Mouse (Mus musculus): Measurements from ENCODE around the gene Zdhhc11.
"Not testable (repeated sequence)": the region's sequence is repeated elsewhere in the genome, so short reads cannot be mapped to it uniquely, and the experiment has no call there.

The Zdhhc11 gene

DNA sequence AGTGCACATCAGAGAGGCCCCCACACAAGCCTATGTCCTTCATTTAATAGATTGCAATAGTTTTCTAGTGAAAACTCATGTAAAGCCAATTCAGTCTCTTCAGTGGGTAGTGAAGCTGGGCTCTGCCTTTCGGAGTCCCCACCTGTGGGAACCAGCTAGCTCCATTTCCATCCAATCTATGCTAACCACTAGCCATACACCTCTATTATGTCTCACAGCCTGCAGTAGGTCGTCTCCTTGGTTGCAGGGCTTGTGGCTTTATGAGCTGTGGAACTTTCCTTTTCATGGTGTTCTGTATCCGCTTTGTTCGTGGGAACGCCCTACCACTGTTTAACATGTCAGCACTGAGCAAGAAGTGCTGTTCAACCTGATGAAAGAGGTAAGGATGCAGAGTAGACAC lies at the start of gene Zdhhc11:
Gene Zdhhc11 (plus strand): TSS at position 301 of the 400 bp plus-strand sequence.
- no peak for DNase-seq

DNA sequence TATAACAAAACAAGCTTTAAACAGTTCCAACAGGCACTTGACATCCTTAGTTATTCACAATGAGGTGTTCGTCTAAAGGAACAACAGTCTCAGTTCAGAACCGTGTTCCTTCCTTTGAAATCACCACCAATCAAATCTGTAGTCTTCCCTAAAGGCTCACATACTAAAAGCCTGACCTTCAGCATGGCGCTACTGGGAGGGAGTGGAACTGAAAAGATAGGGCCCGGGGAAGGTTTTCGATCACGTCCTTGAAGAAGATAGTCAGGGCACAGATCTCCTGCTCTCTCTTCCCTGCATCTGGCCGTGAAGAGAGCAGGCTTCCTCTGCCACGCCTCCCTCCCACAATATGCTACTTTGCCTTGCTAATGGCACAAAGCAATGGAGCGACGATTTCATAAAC lies 31.4 kb upstream of the Zdhhc11 start:
- DNase-seq: no peak

DNA sequence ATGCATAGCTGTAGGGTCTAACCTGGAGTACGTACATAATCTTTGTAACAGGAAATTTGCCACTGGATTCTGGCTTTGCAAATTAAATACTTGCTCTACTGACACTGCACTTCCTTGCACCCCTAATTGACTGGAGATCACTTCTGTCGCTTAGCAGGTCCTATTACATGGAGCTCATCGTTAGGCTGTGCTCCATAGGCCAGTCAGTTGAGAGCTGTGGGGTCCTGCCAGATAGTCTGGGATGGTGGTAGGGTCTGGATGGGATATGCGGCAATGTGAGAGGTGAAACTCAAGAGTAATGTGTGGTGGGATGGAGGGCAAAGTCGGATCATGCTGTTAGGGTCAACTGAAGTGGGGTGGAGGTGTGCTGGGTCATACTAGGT lies 26.7 kb upstream of the Zdhhc11 start:
- no peak for DNase-seq

DNA sequence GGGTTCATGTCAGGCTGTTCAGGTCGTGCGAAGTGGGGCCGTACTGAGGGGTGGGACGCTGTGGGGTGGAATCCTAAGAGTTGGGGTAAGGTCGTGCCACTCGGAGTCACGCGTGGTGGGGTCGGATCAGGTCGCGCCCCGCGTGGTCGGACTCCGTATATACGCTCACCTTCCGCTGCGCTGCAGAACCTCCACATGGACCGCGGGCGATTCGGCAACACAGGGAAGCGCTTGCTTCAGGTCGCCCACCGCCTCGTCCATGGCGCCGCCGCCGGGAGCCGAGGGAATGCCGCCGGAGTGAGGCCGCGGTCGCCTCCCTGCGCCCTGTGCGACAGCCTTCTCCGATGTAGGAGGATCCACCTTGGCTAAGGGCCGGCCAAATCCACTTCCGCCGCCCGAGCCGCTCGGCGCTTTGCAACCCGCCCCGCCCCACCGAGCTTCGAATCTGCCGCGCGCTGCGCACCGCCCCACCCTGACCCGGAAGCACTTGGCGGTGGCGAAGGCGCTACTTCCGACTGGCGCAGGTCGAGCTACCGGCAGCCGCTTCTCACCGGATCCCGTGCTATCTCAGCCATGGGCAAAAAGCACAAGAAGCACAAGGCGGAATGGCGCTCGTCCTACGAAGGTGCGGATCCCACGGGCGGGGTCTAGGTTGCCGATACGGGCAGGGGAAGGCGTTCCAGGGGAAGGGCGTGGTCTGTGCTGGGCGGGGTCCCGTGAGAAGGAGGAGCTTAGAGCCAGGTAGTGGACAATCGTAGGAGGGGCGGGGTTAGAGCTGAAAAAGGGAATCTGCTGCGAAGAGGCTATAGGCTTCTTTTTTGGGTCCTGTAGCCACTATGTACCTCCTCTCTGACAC lies 26.1 kb upstream of the Zdhhc11 start, which contains the start of the genes Trip13 and Brd9:
Gene Trip13 (minus strand): TSS at position 464 of the 856 bp plus-strand sequence.
Gene Brd9 (plus strand): TSS at position 491 of the 856 bp plus-strand sequence.
- DNase-seq: peak; percentile 90

DNA sequence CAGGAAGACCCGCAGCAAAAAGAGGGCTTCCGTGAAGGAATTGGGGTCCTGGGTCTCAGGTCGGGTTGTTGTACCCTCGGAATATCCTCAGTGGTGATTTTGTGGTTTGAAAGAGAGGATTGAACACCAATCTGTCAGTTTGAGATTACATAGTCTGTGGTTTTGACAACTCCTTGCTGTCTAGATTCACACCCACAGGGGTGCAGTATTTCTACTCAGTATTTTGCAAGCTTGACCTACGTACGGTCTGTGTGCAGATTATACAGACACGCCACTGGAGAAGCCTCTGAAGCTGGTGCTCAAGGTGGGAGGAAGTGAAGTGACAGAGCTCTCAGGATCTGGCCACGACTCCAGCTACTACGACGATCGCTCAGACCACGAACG lies 25.5 kb upstream of the Zdhhc11 start:
- DNase-seq: no peak

DNA sequence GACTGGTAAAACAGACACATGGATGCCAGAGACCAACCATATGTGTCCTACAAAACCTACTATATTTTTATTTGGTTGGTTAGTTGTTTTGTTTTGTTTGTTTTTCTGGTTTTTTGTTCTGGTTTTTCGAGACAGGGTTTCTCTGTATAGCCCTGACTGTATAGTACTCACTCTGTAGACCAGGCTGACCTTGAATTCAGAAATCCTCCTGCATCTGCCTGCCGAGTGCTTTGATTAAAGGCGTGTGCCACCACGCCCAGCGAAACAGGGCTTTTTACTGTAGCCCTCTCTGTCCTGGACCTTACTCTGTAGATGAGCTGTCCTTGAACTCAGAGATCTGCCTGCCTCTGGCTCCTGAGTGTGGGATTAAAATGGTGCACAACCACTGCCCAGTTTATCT lies 24.6 kb upstream of the Zdhhc11 start:
- no peak for DNase-seq

DNA sequence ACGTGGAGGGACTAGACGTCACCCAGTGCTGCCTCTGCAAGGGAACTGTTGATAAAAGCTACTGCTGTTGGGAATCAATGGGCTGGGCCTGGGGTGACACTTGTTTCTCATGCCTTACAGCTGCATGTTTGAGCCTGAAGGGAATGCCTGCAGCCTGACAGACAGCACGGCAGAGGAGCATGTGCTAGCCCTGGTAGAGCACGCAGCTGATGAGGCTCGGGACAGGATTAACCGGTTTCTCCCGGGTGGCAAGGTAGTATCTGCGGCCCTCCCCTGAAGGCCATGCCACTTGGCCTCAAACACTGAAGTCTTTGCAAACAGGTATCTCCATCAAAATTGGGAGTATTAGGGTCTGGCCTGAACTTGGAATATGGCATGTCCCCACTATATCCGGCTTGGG lies 19.0 kb upstream of the Zdhhc11 start:
- no peak for DNase-seq

DNA sequence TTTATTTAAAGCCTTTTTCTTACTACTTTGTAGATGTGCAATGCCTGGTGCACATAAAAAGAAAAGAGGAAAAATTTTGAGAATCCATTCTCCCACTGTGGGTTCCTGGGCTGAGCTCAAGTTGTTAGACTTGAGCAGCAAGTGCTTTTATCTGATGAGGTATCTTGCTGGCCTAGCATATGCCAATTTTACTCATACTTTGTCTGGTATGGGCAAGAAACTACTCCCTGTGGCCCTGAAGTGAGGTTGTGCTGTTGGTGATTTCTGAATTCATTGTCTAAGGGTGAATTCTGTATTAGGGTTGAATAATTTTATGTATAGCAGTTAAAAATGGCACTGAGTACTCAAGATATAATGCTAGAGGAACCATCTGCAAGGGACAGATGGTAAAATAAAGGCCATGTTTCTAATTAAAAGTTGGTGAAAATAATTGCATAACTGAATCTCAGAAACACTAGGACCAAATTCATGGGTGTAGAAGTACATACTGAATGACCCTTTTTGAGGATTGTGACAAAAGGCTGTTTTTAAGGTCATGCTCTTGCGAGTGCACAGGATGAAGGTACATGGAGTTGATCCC lies 10.0 kb upstream of the Zdhhc11 start:
- no peak for DNase-seq

DNA sequence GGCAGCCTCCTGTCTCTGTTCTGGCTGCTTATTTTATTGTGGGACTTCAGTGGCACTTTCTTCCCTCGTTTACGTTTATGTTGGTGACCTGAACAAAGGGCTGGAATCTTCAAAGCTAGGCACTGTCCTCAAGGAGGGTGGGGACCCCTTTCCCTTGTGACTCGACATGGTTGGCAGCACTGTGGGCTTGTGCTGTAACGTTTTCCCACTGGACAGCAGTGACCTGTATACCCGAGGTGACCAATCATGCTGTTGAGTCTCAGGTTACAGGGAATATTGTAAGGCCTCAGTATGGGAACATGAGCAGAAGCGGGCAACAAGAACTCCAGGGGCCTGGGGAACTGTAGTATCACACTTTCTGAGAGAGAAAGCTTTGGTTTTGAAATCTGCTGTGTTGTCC lies 9.0 kb upstream of the Zdhhc11 start:
- no peak for DNase-seq

DNA sequence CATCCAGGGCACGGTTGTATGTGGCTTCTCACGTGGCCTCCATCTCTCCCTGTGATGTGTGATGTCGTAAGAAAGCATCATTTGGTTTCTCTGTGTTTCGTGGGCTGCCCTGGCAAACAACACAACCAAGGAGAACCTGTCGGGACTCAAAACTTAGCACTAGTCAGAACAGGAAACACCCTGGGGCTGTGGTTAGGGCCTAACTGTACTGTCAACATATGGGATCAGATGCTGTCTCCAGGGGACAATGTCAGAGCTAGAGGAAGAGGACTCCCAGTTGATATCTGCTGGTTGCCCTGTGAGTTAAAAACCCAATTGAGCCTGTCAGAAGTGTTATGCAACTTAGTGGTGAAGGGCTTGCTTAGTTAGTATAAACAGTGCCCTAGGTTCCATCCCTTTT lies 8.1 kb upstream of the Zdhhc11 start:
- DNase-seq: no peak

DNA sequence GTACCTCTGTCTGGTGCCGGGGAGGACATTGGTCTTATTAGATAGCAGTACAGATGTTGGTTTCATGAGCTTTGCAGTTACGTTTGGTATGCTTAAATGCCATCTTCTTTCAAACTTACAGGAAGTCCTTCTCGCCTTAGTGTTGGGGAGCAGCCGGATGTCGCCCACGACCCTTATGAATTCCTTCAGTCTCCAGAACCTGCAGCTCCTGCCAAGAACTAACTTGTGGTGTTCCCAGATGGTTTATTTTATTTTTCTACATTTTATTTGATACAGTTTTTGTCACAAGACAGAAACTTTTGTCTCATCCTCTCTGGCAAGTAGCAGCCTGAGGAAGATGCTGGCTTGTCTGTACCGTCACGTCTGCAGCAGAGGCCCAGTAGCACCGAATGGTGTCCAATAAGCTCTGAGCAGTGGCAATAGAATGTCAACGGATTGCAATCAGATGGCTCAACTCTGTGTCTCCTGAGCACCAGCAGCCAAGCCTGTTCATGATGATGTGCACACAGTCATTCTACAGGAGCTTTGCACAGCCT lies 3.5 kb upstream of the Zdhhc11 start:
- DNase-seq: no peak

DNA sequence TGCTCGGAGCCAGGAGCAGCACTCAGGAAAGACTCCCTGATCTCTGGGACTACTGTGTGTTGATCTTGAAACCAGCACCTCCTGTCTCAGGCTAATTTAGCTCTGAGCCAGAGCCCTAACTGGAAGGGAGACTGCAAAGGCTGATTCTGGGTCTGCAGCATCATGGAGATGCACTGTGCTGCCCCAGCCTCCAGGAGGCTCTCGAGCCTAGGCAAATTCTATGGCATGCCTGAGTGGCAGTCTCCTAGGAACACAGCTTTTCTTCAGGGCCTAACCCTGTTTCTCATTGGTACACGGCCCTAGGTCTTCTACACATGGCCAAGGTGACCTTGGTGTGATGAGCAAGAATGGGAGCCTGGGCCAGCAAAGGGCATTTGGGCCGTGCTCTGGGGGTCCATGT lies 2.5 kb upstream of the Zdhhc11 start:
- DNase-seq: no peak

DNA sequence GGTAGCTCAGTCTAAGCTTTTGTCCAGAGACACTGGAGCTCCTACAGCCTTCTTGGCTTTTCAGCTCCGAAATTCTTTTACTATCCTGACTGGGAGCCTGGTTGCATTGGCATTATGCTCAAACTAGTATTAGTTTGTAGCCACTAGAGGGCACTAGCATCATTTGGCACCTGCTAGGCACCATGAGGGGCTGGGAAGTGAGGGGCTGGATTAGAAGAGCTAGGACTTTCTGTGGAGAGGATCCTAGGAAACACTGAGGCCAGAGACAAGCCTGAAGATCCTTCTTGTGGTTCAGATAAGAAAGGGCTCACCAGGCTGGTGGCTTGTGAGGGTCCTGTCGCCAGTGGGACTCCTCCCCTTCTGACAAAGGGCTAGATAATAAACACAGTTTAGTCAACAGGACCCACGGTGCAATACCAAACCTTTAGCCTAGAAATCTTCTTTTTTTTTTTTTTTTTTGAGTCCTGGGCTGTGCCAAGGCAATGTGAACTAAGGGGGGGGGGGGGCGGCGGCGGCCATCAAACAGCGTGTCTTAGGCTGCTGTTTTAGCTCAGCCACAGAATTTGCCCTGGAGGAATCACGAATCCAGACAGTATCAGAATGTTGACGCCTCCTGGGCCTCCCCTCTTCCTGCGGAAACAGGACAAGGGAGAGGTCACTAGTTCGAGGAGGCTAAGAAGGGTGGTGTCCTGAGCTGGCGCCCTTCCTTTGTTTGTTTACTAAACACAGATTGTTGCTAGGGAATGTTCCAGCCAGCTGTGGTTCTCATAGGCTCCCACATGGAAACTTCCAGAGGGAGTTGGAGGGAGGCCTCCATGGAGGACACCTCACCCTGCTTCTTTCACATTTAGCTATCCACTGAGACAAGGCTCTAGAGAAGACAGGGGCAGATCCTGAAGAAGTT lies 7.1 kb downstream of the Zdhhc11 start:
- peak; percentile 87 for DNase-seq

DNA sequence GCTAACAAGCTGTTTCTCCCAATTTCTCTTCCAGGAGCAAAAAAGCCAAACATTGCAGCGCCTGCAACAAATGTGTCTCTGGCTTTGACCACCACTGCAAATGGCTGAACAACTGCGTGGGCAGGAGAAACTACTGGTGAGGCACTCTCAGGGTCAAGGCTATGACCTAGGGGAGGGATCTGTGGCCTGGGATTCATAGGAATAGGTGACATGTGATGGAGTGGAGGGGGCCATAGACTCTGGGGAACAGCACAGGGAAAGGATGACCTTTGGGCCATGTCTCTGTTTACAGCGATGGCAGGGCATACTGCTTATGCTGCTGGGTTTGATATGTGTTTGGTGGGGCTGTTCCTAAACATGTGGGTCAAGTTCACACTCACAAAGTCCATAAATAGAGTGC lies 10.9 kb downstream of the Zdhhc11 start:
- no peak for DNase-seq

DNA sequence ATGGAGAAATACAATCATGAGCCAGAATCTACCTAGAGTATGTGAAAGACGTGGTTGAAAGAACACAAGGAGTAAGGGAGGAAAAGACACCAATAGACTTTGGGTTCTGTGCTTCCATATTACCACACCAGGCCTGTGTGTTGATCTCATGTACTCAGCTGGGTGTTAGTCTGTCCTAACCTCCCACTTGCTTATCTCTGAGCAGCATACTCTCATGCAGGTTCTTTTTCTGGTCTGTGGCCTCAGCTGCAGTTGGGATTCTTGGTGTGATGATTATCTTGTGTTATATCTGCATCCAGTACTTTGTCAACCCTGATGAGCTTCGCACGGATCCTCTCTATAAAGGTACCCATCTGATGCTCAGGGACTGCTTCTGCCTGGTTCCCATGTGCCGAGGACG lies 13.3 kb downstream of the Zdhhc11 start:
- DNase-seq: no peak

DNA sequence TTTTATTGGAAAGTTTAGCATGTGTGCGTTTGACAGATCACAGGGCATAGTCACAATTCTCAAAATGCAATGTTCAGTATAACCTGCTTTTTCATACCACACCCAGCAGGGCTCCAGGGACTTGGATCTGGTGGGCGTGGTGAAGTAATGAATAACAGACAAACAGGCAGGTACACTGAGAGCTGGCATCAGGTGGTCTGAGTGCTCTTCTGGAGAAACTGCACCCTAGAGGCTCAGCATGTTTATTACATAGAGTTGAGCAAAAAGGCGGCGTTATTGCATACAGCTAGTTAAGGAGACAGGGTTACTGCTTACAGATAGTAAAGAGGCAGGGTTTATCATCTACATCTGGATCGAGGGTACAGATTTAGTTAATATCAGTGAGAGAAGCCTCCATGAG lies 26.7 kb downstream of the Zdhhc11 start:
- no peak for DNase-seq

DNA sequence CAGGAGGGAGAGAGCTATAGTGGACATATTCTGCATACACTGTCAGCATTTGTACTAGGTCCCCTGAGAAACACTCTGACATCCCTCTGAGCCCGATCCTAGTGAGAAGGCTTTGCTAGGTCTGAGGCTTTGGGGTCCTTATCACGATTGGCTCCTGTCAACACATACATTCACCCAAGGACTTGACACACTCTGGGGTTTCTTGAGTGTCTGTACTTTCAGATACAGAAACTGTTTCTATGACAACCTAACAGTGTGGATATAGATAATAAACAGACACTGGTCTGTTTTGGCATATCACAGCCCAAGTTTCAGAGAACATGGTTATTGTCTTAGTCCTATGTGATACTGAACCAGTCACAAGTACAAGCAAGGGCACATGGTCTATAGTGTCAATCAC lies 27.1 kb downstream of the Zdhhc11 start:
- no peak for DNase-seq

DNA sequence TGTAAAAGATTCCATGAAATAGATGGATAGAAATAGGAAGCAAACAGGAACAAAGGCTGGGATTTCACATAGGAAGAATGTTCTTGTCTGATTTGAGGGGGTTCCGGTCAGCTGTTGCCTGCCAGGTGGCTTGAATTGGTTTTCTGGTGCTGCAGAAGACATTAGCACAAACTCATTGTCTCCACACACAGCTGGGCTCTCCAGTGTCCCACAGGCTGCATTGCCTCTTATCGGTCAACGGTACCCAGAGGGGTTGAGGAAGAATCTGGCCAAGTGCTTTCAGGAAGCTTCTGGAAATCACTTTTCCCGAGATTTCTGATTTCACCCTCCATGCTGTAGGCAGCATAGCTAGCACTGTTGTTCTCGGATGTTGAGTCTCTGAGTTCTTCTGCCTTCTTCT lies 27.6 kb downstream of the Zdhhc11 start:
- no peak for DNase-seq

DNA sequence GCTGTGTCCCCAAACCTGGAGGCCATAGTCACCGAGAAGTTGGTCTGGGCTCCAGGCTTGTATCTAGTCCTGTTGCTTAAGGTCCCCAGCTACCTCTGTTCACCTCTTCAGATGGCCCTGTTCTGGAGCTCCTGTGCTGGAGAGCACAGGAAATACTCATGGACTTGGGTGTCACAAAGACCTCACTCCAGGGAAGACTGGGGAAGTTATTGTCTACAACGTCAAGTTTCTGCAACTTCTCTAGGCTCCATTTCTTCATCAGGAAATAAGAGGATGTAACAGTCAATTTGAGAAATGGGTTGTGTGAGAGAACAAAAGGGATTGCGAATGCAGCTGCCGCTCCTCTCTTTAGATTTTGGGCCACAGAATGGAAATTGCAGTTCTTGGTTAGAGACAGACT lies 32.8 kb downstream of the Zdhhc11 start:
- no peak for DNase-seq

DNA sequence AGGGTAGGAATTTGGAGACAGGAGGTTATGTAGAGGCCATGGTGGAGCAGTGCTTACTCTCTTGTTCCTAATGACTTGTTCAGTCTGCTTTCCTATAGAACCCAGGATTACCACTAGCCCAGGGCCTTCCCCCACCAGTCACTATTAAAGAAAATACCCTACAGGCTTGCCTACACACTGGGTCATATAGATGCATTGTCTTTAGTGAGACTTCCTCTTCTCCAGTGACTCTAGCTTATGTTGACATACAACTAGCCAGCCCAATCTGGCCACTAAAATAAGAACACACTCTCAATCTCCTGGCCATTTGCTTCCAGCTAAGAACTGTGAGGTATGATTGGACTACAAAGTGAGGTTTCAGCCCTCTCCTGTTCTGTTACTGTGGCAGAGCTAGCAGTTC lies 36.9 kb downstream of the Zdhhc11 start:
- no peak for DNase-seq

DNA sequence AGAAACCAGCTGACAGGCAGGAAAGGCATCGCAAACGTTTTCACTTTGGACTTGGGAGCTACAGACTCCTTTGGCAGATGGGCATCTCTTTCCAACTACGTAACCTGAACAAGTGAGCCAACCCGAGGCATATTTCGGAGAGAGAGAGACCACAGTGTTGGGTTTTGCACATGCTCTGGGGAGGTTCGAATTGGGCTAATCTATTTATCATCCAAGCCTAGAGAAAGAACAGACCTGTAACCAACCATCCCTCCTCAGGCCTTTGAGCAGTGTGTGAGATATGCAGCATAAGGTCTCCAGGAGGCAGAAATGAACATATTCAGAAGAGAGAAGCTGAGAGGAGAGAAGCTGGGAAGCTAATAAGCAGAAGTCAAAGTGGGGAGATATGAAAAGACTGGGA lies 37.3 kb downstream of the Zdhhc11 start:
- DNase-seq: no peak

DNA sequence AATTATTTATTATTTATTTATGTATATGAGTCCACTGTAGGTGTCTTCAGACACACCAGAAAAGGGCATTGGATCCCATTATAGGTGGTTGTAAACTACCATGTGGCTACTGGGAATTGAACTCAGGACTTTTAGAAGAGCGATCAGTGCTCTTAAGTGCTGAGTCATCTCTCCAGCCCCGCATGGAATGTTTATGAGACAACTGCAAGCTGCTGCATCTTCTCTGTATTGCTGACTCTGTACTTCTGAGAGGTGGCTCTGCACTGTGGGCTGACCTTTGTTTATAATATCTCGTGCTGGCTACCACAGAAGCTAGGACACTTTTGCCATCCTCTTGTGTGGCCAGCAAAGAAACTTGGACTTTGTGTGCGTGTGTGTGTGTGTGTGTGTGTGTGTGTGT lies 37.8 kb downstream of the Zdhhc11 start:
- no peak for DNase-seq

DNA sequence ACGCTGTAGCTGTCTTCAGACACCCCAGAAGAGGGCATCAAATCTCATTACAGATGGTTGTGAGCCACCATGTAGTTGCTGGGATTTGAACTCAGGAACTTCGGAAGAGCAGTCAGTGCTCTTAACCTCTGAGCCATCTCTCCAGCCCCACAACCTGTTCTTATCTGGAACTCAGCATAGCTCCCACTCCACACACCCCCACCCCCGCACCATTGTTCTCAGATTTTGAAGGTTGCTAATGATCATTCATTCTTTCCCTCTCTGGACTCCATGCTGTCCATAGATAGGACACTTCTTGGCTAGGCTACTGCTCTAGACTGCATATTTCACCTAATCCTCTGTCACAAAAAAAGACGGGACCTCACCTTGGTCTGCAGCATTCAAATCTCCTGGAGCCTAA lies 43.2 kb downstream of the Zdhhc11 start:
- DNase-seq: not testable (repeated sequence)

All from kidney, adult 9 months (tissue).